Mouse (Mus musculus): ENCODE measurements at regions not wholly inside any gene's neighbourhood (a gene's known extent, or its start where the extent isn't known, plus 50 kb on each side); places are given as distances from the start of the nearest gene placed in this dataset.

GRCm38 (mm10) chr1:186505051-186505711, 200.6 kb downstream of the Tgfb2 start:
- no peak for DNase-seq (ENCODE audit: low spot score)

GRCm38 (mm10) chr1:186501726-186502125, 204.1 kb downstream of the Tgfb2 start:
- DNase-seq (ENCODE audit: low spot score), result no peak

- no peak for DNase-seq (ENCODE audit: low spot score)
Measured at GRCm38 (mm10) chr1:186497872-186498271, 207.9 kb downstream of the Tgfb2 start.

GRCm38 (mm10) chr1:186497333-186497732, 208.5 kb downstream of the Tgfb2 start:
- DNase-seq (ENCODE audit: low spot score), result no peak

- no peak for DNase-seq (ENCODE audit: low spot score)
Measured at GRCm38 (mm10) chr1:186494411-186494783, 211.4 kb downstream of the Tgfb2 start.

- DNase-seq (ENCODE audit: low spot score), result no peak
Measured at GRCm38 (mm10) chr1:186493664-186494410, 212.0 kb downstream of the Tgfb2 start.

- DNase-seq (ENCODE audit: low spot score), result peak; percentile 83
Measured at GRCm38 (mm10) chr1:186482177-186482576, 223.6 kb downstream of the Tgfb2 start.

GRCm38 (mm10) chr1:186480019-186480418, 225.8 kb downstream of the Tgfb2 start:
- DNase-seq (ENCODE audit: low spot score), result no peak

GRCm38 (mm10) chr1:186478428-186479238, 227.2 kb downstream of the Tgfb2 start:
- peak; percentile 75 for DNase-seq (ENCODE audit: low spot score)

- DNase-seq (ENCODE audit: low spot score), result no peak
Measured at GRCm38 (mm10) chr1:186474844-186475243, 230.9 kb downstream of the Tgfb2 start.

- DNase-seq (ENCODE audit: low spot score), result no peak
Measured at GRCm38 (mm10) chr1:186474385-186474784, 231.4 kb downstream of the Tgfb2 start.

GRCm38 (mm10) chr1:186472955-186473354, 232.8 kb downstream of the Tgfb2 start:
- no peak for DNase-seq (ENCODE audit: low spot score)

GRCm38 (mm10) chr1:186465526-186465925, 240.3 kb downstream of the Tgfb2 start:
- peak; percentile 52 for DNase-seq (ENCODE audit: low spot score)

- DNase-seq (ENCODE audit: low spot score), result peak; percentile 69
Measured at GRCm38 (mm10) chr1:186460742-186461141, 245.0 kb downstream of the Tgfb2 start.

- no peak for DNase-seq (ENCODE audit: low spot score)
Measured at GRCm38 (mm10) chr1:186458099-186458637, 247.6 kb downstream of the Tgfb2 start.

- no peak for DNase-seq (ENCODE audit: low spot score)
Measured at GRCm38 (mm10) chr1:186457098-186457497, 248.7 kb downstream of the Tgfb2 start.

GRCm38 (mm10) chr1:186456131-186456530, 249.7 kb downstream of the Tgfb2 start:
- DNase-seq (ENCODE audit: low spot score), result peak; percentile 30

- DNase-seq (ENCODE audit: low spot score), result no peak
Measured at GRCm38 (mm10) chr1:186455177-186455660, 250.6 kb downstream of the Tgfb2 start.

- DNase-seq (ENCODE audit: low spot score), result no peak
Measured at GRCm38 (mm10) chr1:186454393-186455085, 251.2 kb downstream of the Tgfb2 start.

- peak; percentile 48 for DNase-seq (ENCODE audit: low spot score)
Measured at GRCm38 (mm10) chr1:186448841-186449650, 256.7 kb downstream of the Tgfb2 start.
